Mouse (Mus musculus) CH12.LX (cell line): ENCODE results near the gene Clic5. TPM values are rescaled to one million over a fixed set of nuclear protein-coding genes. Genes with fewer than 3 reads are reported as not detected.

Experiments used
- DNase-seq: peaks from one replicate; pipeline ENCODE4 v3.0.0-alpha.2; 2013; ENCODE audit errors: extremely low read depth
- H3K27ac ChIP-seq: 2 replicates; pipeline ENCODE4 v1.5.1; 2012; ENCODE audit warnings: low read depth, mild to moderate bottlenecking, control low read depth, moderate library complexity; ENCODE audit not compliant: insufficient read depth
- H3K27me3 ChIP-seq: replicated peaks from 2 replicates; pipeline ENCODE3; 2012; ENCODE audit warnings: inconsistent platforms
- H3K36me3 ChIP-seq, 2 experiments: replicated peaks in 1 of 2; 2 replicates each; pipeline versions ENCODE3 to v1.6.1; 2012; ENCODE audit warnings: inconsistent platforms in 1 of 2, low read length in 1 of 2, mild to moderate bottlenecking in 1 of 2, mixed read lengths in 1 of 2, moderate library complexity in 1 of 2; ENCODE audit not compliant: control insufficient read depth in 1 of 2, insufficient read depth in 1 of 2
- H3K4me1 ChIP-seq, 2 experiments: 2 replicates each; pipeline ENCODE4 v1.6.1; 2012; ENCODE audit warnings: inconsistent platforms in 1 of 2, moderate library complexity in 1 of 2; ENCODE audit not compliant: insufficient read depth in 2 of 2, control insufficient read depth in 1 of 2
- H3K4me2 ChIP-seq: 2 replicates; pipeline ENCODE4 v1.6.1; 2012; ENCODE audit warnings: low read depth, mild to moderate bottlenecking, control low read depth; ENCODE audit not compliant: poor library complexity, insufficient read depth, severe bottlenecking
- H3K4me3 ChIP-seq, 3 experiments: fragments of 150-350 bp in 1 of 3; sonication (generic) in 1 of 3; replicated peaks in 1 of 3; 2 replicates each; pipeline versions ENCODE3 to v1.5.1; 2011 to 2012; ENCODE audit warnings: low read depth in 2 of 3, low read length in 2 of 3, mild to moderate bottlenecking in 2 of 3, moderate library complexity in 2 of 3, control low read depth in 1 of 3, improper control_type of control experiment in 1 of 3, inconsistent platforms in 1 of 3, mixed read lengths in 1 of 3; ENCODE audit not compliant: poor library complexity in 1 of 3
- H3K79me2 ChIP-seq: replicated peaks from 2 replicates; pipeline ENCODE4 v1.6.1; 2012; ENCODE audit warnings: mild to moderate bottlenecking, moderate library complexity; ENCODE audit not compliant: control insufficient read depth, poor library complexity, insufficient read depth, severe bottlenecking; ENCODE audit errors: extremely low read depth
- H3K9ac ChIP-seq: 2 replicates; pipeline ENCODE4 v1.6.1; 2012; ENCODE audit warnings: low read depth, mild to moderate bottlenecking, control low read depth, moderate library complexity; ENCODE audit not compliant: insufficient read depth
- H3K9me3 ChIP-seq: replicated peaks from 2 replicates; pipeline ENCODE3; 2012; ENCODE audit warnings: low read length, inconsistent platforms, mixed read lengths
- BHLHE40 ChIP-seq: IDR thresholded peaks from 2 replicates; pipeline ENCODE4 v1.6.1; 2011; ENCODE audit warnings: mild to moderate bottlenecking, low read depth, low read length, improper control_type of control experiment
- CHD1 ChIP-seq: IDR thresholded peaks from 2 replicates; pipeline ENCODE4 v1.6.1; 2012; ENCODE audit warnings: low read depth, low read length, improper control_type of control experiment, inconsistent platforms
- CTCF ChIP-seq, 2 experiments: IDR thresholded peaks in 1 of 2; conservative IDR thresholded peaks in 1 of 2; 2 replicates each; pipeline ENCODE4 v1.5.1; 2011 to 2012; ENCODE audit warnings: low read depth in 2 of 2, low read length in 2 of 2, improper control_type of control experiment in 1 of 2, inconsistent platforms in 1 of 2, mild to moderate bottlenecking in 1 of 2, moderate library complexity in 1 of 2
- E2F4 ChIP-seq: IDR thresholded peaks from 2 replicates; pipeline ENCODE4 v1.6.1; 2011; ENCODE audit warnings: low read depth, low read length, improper control_type of control experiment; ENCODE audit not compliant: insufficient replicate concordance
- JUN ChIP-seq: IDR thresholded peaks from 2 replicates; pipeline ENCODE4 v1.6.1; 2011; ENCODE audit warnings: low read depth, mild to moderate bottlenecking, low read length, improper control_type of control experiment, moderate library complexity; ENCODE audit not compliant: insufficient read depth
- JUND ChIP-seq: conservative IDR thresholded peaks from 2 replicates; pipeline ENCODE4 v1.6.1; 2011; ENCODE audit warnings: low read depth, low read length, improper control_type of control experiment
- KAT2A ChIP-seq: IDR thresholded peaks from 2 replicates; pipeline ENCODE4 v1.6.1; 2012; ENCODE audit warnings: low read length, improper control_type of control experiment, inconsistent platforms; ENCODE audit not compliant: insufficient replicate concordance
- MAFK ChIP-seq: IDR thresholded peaks from 2 replicates; pipeline ENCODE4 v1.6.1; 2011; ENCODE audit warnings: low read length, improper control_type of control experiment; ENCODE audit not compliant: insufficient replicate concordance
- MAX ChIP-seq: IDR thresholded peaks from 2 replicates; pipeline ENCODE4 v1.6.1; 2011; ENCODE audit warnings: low read length, improper control_type of control experiment
- MEF2A ChIP-seq: IDR thresholded peaks from 2 replicates; pipeline ENCODE4 v1.6.1; 2014; ENCODE audit warnings: low read depth, mild to moderate bottlenecking, inconsistent platforms, low read length, improper control_type of control experiment, borderline replicate concordance
- MYC ChIP-seq: IDR thresholded peaks from 2 replicates; pipeline ENCODE4 v1.6.1; 2011; ENCODE audit warnings: low read depth, mild to moderate bottlenecking, improper control_type of control experiment, low read length
- PAX5 ChIP-seq: IDR thresholded peaks from 2 replicates; pipeline ENCODE4 v1.6.1; 2012; ENCODE audit warnings: low read length, inconsistent platforms, mixed read lengths
- POLR2A ChIP-seq: IDR thresholded peaks from 2 replicates; pipeline ENCODE4 v1.6.1; 2011; ENCODE audit warnings: low read depth, mild to moderate bottlenecking, improper control_type of control experiment, low read length
- POLR2AphosphoS2 ChIP-seq: IDR thresholded peaks from 2 replicates; pipeline ENCODE4 v1.6.1; 2011; ENCODE audit warnings: low read depth, low read length, improper control_type of control experiment
- RAD21 ChIP-seq: IDR thresholded peaks from 2 replicates; pipeline ENCODE4 v1.6.1; 2011; ENCODE audit warnings: low read depth, mild to moderate bottlenecking, low read length, improper control_type of control experiment, moderate library complexity
- RCOR1 ChIP-seq: conservative IDR thresholded peaks from 2 replicates; pipeline ENCODE4 v1.6.1; 2012; ENCODE audit warnings: low read depth, mild to moderate bottlenecking, inconsistent platforms, low read length, improper control_type of control experiment
- SMC3 ChIP-seq: IDR thresholded peaks from 2 replicates; pipeline ENCODE4 v1.6.1; 2011; ENCODE audit warnings: low read depth, low read length, improper control_type of control experiment
- USF1 ChIP-seq: IDR thresholded peaks from 2 replicates; pipeline ENCODE4 v1.6.1; 2014; ENCODE audit warnings: low read depth, mild to moderate bottlenecking, inconsistent platforms, low read length, improper control_type of control experiment
- USF2 ChIP-seq: conservative IDR thresholded peaks from 2 replicates; pipeline ENCODE4 v1.6.1; 2011; ENCODE audit warnings: low read depth, low read length, improper control_type of control experiment
- ZKSCAN1 ChIP-seq: IDR thresholded peaks from 2 replicates; pipeline ENCODE4 v1.6.1; 2012; ENCODE audit warnings: low read depth, inconsistent platforms, low read length, improper control_type of control experiment, borderline replicate concordance
- dilution Hi-C: fragments of 300-500 bp; cut with MboI; formaldehyde crosslinking; loops from 2 replicates; pipeline ENCODE4 v1.14.3; 2020; ENCODE audit warnings: low sequenced_read_pairs; ENCODE audit not compliant: extremely low pct_unique_long_range_greater_than_20kb, extremely low pct_ligation_motif_present
- in situ Hi-C: fragments of 300-500 bp; cut with MboI; formaldehyde crosslinking; loops from 3 replicates; pipeline ENCODE4 v1.14.3; 2019; ENCODE audit warnings: low sequenced_read_pairs, low pct_ligation_motif_present, low pct_unique_long_range_greater_than_20kb, mixed read lengths
- polyA plus RNA-seq: library from polyadenylated mRNA; unstranded; fragments of >175 nt; gene quantifications from 2 replicates; pipeline ENCODE4 v1.2.1, GENCODE M21; 2012; ENCODE audit warnings: low read depth; ENCODE audit not compliant: insufficient read length
- total RNA-seq, 2 experiments: library from RNA; depleted of rRNA; stranded (reverse); fragments of 300-350 nt in 1 of 2; fragments of >200 nt in 1 of 2; gene quantifications; 2 replicates each; pipeline ENCODE4 v1.2.3; 2012 to 2014

Clic5 gene
- total and polyA plus RNA-seq, 3 experiments: not detected

GRCm38 (mm10) chr17:44288320-44288719, 99.9 kb downstream of the Clic5 start:
- DNase-seq: peak; percentile 4
- Histone ChIP-seq H3K9me3 (no peaks in the 10 kb centered on the region), H3K36me3 (no peaks in the 10 kb centered on the region)
- in situ Hi-C loops: no loop called here
- TF ChIP-seq BHLHE40 (no peak), RAD21 (peak; percentile 33), POLR2AphosphoS2 (no peak)
- TF ChIP-seq, all 38 proteins: peak for 1
- dilution Hi-C loops: no loop called here
- H3K27ac ChIP-seq: no peak overlapping the region
- no peaks in the 10 kb centered on the region for H3K79me2 ChIP-seq
- H3K4me1 ChIP-seq: no peaks in the 10 kb centered on the region
- H3K4me2 ChIP-seq: no peak overlapping the region
- no peaks in the 10 kb centered on the region for H3K27me3 ChIP-seq
- H3K9ac ChIP-seq: no peak overlapping the region
- H3K4me3 ChIP-seq: no peak overlapping the region

- no peaks in the 10 kb centered on the region for H3K36me3 ChIP-seq
- H3K27me3 ChIP-seq: no peaks in the 10 kb centered on the region
- TF ChIP-seq JUN (no peak), ZKSCAN1 (no peak), RCOR1 (no peak), JUND (no peak), PAX5 (no peak), POLR2AphosphoS2 (no peak), CTCF (conservative IDR thresholded peaks at IDR 0.05 in 1 of 2, IDR thresholded peaks at IDR 0.05 in 1 of 2; ENCODE audit: low read depth in 2 of 2, low read length in 2 of 2) (no peak), USF2 (no peak), SMC3 (no peak), KAT2A (no peak), MEF2A (no peak), MAX (no peak), MAFK (no peak), CHD1 (no peak), USF1 (no peak), MYC (no peak), E2F4 (no peak), POLR2A (no peak), RAD21 (no peak)
- dilution Hi-C loops (no loop called here), in situ Hi-C loops (no loop called here)
- H3K9me3 ChIP-seq: no peaks in the 10 kb centered on the region
- H3K27ac ChIP-seq: no peak overlapping the region
- no peaks in the 10 kb centered on the region for H3K79me2 ChIP-seq
- no peak overlapping the region for H3K4me2 ChIP-seq
- no peak overlapping the region for H3K4me3 ChIP-seq
- H3K9ac ChIP-seq: no peak overlapping the region
- no peak for DNase-seq
- H3K4me1 ChIP-seq: no peaks in the 10 kb centered on the region
These were observed 108.8 kb downstream of the Clic5 start for GRCm38 (mm10) chr17:44297221-44297620.
